Mouse (Mus musculus): ENCODE measurements around the gene Lgr4.

- no peak for TF ChIP-seq CTCF (IDR thresholded peaks at IDR 0.05; ENCODE audit: borderline replicate concordance, insufficient read depth, low read depth, low read length)
- no peak for TF ChIP-seq POLR2A (IDR thresholded peaks at IDR 0.05; ENCODE audit: borderline replicate concordance, insufficient read depth, low read length)
These were observed 3.0 kb downstream of the Lgr4 start for GRCm38 (mm10) chr2:109920471-109920870.

All from cerebellum, adult 2 months (tissue).